Mouse (Mus musculus): Measurements from ENCODE around the gene Ccdc150.

- TF ChIP-seq CTCF (IDR thresholded peaks at IDR 0.05 in 2 of 3, conservative IDR thresholded peaks at IDR 0.05 in 1 of 3; ENCODE audit: control insufficient read depth in 1 of 3, insufficient read depth in 1 of 3, low read depth in 2 of 3, low read length in 3 of 3, poor library complexity in 1 of 3, severe bottlenecking in 1 of 3) = no peak
- no peak for TF ChIP-seq E2F4 (IDR thresholded peaks at IDR 0.05; ENCODE audit: borderline replicate concordance, low read depth, low read length)
- TF ChIP-seq POLR2A (IDR thresholded peaks at IDR 0.05; ENCODE audit: control insufficient read depth in 1 of 2, insufficient read depth in 1 of 2, low read depth in 1 of 2, low read length in 2 of 2, poor library complexity in 1 of 2) = no peak
- no peak for TF ChIP-seq CHD2 (IDR thresholded peaks at IDR 0.05; ENCODE audit: low read length)
- TF ChIP-seq TAL1 (IDR thresholded peaks at IDR 0.05; ENCODE audit: low read length) = no peak
- TF ChIP-seq BHLHE40 (IDR thresholded peaks at IDR 0.05; ENCODE audit: borderline replicate concordance, low read depth, low read length) = no peak
- no peak for TF ChIP-seq MYC (IDR thresholded peaks at IDR 0.05; ENCODE audit: low read depth, low read length)
- no peak for TF ChIP-seq ZNF384 (IDR thresholded peaks at IDR 0.05; ENCODE audit: low read depth, low read length)
- TF ChIP-seq EP300 (IDR thresholded peaks at IDR 0.05; ENCODE audit: low read depth in 1 of 2, low read length in 2 of 2) = no peak
- no peak for TF ChIP-seq SMC3 (IDR thresholded peaks at IDR 0.05; ENCODE audit: low read depth, low read length)
- TF ChIP-seq MAFK (IDR thresholded peaks at IDR 0.05; ENCODE audit: borderline replicate concordance, low read depth, low read length) = no peak
- TF ChIP-seq MAX (IDR thresholded peaks at IDR 0.05; ENCODE audit: low read length) = no peak
- TF ChIP-seq KAT2A (conservative IDR thresholded peaks at IDR 0.05; ENCODE audit: low read depth, low read length) = no peak
These were observed 105.0 kb downstream of the Ccdc150 start for GRCm38 (mm10) chr1:54355485-54355884.
